Mouse (Mus musculus): ENCODE results near the gene Wfikkn2.

Wfikkn2 gene

GRCm38 (mm10) chr11:94265134-94265785 is 19.5 kb upstream of the Wfikkn2 start:
- in situ Hi-C loops (cut with MseI, MboI), result no loop called here

DNA sequence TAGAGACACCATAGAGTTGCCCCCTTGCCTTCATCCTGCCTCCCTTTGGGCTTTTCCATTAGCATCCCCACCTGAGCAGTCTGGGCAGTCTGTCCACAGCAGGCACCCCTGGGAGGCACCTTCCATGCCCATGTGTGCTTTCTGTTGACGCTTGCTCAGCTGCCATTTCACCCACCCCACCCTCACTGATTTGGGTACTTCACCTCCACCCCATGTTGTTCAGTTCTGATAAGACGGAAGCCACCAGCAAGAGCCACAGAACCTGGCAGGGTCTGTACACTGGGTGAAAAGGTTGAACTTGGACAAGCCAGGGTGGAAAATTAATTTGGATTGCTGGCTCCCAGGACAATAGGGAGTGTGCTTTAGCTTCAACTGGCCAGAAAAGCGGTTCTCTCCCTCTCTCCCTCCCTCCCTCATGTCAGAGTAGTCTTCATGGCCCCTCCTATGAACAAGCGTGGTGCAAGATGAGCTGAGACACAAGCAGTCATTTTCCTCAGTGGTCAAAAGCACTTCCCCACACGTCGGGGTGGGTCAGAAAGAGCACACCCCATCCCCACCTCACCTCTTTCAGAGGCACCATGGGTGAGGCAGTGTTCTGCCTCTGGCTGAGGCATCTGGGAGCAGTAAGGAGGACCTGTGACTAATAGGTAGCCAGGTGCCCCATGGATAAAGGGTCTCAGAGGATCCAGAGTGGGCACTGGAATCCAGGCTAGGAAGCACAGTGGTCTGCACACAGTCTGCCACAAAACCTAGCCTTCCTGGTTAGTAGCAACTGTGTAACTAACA is 16.0 kb upstream of the Wfikkn2 start:
- in situ Hi-C loops (cut with MseI, MboI), result no loop called here

DNA sequence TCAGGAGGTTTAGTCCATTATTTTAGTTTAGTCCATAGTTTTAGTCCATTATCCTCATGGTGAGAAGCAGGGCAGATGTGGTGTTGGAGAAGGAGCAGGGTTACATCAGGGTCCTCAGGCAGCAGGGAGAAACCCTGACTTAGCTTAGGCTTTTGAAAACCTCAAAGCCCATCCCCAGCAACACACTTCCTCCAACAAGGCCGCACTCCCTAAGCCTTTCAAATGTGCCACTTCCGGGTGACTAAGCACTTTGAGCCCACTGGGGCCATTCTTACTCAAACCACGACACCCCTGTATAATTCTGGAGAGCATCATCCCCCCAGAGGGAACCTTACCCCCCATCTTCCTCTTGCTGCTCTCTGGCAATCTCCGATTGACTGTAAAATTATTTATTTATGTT is 14.0 kb upstream of the Wfikkn2 start:
- in situ Hi-C loops (cut with MseI, MboI), result no loop called here

DNA sequence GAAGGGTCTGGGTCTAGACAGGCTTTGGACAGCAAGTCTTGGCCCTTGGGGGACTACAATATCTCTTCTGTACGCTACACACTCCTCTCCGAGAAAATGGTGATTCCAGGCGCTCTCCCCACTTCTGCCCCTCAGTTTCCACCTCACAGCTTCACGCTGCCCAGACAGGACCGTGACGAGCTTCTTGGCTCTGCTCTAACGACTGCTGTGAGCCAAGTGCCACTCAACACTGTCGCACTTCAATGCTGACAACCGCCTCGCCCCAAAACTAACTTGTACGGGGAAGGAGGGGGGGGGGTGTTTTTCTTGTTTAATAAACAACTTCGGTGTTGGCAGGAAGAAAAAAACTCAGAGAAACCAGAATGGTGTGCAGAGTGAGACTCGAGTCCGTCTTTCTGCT is 12.2 kb upstream of the Wfikkn2 start:
- in situ Hi-C loops (cut with MseI, MboI), result no loop called here

DNA sequence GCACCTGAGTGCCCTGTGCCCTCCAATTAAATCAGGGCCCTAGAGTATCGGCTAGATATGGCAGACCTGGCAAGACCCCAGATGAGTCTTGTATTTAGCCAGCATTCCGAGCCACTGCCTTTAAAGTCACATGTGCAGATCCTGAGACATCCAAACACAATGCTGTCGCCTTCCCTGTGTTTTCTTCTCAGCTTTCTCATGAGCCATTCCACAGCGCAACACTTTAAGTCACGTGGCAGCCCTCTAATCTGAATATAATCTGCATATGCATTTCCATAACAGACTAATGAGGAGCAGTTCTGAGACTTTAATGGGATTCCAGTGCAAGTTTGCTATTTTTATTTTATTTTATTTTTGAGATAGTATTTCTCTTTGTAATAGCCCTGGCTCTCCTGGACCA is 9.9 kb upstream of the Wfikkn2 start:
- in situ Hi-C loops (cut with MseI, MboI), result no loop called here

- in situ Hi-C loops (cut with MseI, MboI), result no loop called here
These were observed 7.9 kb upstream of the Wfikkn2 start for GRCm38 (mm10) chr11:94253691-94254090.

DNA sequence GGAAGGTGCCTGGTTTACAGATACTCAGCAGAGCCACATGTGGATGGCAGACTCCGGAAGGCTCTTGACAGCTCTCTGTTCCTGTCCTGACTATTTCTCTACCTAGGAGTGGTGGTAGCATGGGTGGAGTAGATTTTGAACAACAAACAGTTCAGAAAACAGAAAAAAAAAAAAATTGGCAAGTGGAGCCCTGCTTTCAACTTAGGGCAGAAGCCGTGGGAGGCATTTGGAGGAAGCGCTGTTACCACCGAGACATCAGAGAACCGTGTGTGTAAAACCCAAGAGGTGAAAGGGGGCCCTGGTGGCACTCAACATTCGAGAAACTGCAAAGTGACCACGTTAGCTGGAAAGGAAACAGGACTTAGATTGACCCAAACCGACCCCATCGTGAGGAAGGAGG is 7.4 kb upstream of the Wfikkn2 start:
- in situ Hi-C loops (cut with MseI, MboI), result no loop called here

- in situ Hi-C loops (cut with MseI, MboI), result no loop called here
These were observed 920 bp upstream of the Wfikkn2 start for GRCm38 (mm10) chr11:94246789-94247061.

- in situ Hi-C loops (cut with MseI, MboI), result no loop called here
These were observed 1.4 kb downstream of the Wfikkn2 start for GRCm38 (mm10) chr11:94244385-94244784.

DNA sequence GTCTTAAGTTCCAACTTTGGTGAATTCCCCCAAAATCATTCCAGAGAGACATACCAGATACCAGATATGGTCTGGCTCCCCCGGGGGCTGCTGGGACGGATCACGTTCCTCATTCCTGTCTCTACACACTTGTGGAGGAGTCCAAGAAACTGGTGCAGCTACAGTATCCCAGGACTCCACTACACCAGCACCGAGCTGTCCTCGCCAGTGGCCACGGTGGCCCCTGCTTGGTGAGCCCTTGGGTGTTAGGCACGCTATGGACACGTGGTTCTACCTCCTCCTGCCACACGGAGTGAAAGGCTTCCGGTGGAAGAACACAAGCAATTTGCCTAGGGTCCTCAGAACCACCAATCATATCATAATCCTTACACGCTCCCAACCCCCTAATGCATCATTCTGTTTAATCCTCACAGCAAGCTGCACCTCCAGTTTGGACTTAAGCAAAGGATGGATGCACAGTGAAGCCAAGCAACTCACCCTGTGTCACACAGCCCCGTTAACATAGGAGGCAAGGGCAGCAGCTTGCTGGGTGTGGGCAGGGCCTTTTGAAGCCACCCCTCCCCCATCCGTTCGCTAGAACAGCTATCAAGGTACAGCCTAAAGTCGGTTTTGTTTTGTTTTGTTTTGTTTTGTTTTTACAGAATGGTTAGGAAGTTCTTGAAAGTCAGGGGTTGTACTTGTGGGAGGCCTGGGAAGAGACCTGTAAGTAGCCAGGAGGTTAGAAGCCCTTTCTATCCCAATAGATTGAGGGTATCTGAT is 2.2 kb downstream of the Wfikkn2 start:
- in situ Hi-C loops (cut with MseI, MboI), result no loop called here

DNA sequence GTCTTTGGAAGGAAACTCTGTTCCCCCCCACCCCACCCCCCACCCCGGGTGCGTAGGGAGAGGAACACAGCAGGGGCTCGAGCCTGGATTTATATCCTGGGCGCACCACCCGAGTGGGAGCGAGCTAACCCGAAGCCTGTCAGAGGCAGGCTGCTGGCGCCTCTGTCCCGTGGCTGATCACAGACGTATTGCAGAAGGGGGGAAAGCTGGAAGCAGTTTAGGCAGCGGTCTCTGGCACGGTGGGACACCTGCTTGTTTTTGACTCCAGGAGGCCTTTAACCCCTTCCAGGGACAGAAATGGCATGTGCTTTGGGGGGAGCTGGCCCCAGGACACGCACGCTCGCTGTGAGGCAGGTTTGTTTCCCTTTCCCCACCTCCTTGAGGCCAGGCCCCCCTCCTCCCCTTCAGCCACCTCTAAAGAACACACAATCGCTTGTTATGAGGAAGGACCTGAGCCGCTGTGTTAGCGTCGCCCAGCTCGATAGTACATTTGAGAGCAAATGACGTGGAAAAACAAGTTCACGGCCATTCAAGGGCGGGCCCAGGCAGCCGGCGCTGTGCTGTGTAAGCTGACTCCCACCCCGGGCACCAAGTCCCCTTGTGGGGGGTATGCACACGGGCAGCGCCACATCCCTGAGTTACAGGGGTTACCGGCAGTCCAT is 2.9 kb downstream of the Wfikkn2 start:
- in situ Hi-C loops (cut with MseI, MboI), result no loop called here

DNA sequence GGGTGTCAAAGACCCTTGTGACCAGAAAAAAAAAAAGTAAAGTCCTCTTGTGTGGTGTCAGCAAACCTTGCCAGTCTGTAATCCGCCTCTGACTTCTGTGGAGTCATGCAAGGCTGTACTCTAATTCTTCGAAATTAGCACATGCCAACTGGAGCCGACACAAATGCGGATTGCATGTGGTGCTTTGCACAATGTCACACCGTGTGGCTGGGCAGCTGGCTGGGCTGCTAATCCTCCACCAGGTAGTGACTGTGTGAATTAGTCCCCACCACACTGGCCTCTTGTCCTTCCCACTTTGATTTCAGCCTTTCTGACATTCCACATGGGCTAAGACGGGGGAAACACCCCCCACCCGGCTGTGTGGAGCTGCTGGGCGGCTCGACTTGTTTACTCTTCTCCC is 6.1 kb downstream of the Wfikkn2 start:
- in situ Hi-C loops (cut with MseI, MboI), result loop anchor here (5.0 kb wide), 2 partner anchors 33 to 38 kb away; no protein-coding TSS in a partner anchor

- in situ Hi-C loops (cut with MseI, MboI), result loop anchor here (5.0 kb wide), 2 partner anchors 34 to 39 kb away; no protein-coding TSS in a partner anchor
These were observed 7.0 kb downstream of the Wfikkn2 start for GRCm38 (mm10) chr11:94238786-94239185.

GRCm38 (mm10) chr11:94236074-94236473 is 9.7 kb downstream of the Wfikkn2 start:
- in situ Hi-C loops (cut with MseI, MboI), result loop anchor here (5.0 kb wide), 2 partner anchors 36 to 41 kb away; no protein-coding TSS in a partner anchor

DNA sequence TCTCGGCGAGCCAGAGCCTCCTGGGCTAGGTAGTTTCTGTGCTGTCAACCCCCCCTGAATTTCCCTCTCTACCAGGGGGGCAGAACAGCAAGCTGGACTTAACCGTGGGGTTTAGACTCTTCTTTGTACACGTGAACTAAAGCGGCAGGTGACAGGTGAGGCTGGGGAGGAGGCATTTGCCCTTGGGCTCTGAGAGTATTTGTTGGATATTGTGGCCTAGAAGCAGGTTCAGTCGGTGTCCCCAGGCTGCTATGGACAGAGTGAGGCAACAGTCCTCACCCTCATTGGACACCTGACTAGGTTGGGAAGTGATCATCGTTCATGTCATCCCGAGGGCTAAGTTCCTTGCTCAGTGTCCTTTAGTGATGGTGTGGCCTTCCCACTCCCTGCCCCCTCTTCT is 10.9 kb downstream of the Wfikkn2 start:
- in situ Hi-C loops (cut with MseI, MboI), result loop anchor here (5.0 kb wide), 2 partner anchors 37 to 42 kb away; no protein-coding TSS in a partner anchor

GRCm38 (mm10) chr11:94234380-94234779 is 11.4 kb downstream of the Wfikkn2 start:
- in situ Hi-C loops (cut with MseI, MboI), result no loop called here

GRCm38 (mm10) chr11:94233405-94233804 is 12.4 kb downstream of the Wfikkn2 start:
- in situ Hi-C loops (cut with MseI, MboI), result no loop called here

DNA sequence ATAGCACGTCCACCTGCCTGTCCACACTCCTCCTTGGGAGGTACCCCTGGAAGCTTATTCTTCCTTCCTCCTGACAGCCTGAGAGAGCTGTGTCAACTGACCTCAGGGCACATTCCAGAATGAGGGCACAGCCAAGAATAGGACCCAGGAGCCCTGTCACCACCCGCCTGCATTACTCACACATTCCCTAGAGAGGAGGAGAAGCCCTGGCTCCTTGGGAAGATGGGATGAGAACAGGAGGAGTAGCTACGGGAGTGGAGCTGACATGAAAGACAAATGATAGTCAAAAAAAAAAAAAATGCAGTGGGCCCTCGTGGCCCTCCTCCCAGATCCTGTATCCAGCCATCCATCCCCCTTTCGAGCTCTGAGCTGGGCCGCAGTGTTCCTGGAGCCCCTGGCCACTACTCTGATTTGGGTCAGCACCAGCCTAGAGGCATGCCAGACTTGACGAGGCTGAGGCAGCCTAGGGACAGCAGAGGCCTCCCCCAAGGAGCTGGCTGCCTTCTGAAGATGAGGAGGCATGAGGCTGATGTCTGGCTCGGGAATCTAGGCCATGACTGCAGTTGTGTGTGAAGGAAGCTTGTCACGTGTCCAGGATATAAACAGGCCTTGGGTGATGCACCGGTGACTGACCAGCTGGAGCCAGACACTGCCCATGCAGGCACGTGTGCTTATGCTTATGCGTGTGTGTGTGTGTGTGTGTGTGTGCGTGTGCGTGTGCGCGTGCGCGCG is 13.8 kb downstream of the Wfikkn2 start:
- in situ Hi-C loops (cut with MseI, MboI), result no loop called here

DNA sequence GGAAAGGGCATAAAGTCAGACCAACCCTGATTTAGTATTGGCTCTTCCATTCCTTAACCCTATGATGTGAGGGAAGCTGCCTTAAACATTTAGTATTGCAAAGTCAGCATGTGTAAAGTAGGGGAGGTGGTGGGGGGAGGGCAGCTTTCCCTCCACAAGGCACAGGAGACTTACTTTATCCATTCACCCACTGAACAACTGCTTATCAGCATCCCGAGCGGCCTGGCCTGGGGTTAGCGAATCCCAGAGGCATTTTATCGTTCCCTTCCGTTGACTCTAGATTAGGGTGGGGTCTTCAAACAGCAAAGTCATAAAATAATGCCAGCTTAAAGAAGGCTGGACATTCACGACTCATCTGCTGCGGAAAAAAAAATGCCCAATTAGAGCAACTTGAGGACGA is 15.6 kb downstream of the Wfikkn2 start:
- in situ Hi-C loops (cut with MseI, MboI), result no loop called here

DNA sequence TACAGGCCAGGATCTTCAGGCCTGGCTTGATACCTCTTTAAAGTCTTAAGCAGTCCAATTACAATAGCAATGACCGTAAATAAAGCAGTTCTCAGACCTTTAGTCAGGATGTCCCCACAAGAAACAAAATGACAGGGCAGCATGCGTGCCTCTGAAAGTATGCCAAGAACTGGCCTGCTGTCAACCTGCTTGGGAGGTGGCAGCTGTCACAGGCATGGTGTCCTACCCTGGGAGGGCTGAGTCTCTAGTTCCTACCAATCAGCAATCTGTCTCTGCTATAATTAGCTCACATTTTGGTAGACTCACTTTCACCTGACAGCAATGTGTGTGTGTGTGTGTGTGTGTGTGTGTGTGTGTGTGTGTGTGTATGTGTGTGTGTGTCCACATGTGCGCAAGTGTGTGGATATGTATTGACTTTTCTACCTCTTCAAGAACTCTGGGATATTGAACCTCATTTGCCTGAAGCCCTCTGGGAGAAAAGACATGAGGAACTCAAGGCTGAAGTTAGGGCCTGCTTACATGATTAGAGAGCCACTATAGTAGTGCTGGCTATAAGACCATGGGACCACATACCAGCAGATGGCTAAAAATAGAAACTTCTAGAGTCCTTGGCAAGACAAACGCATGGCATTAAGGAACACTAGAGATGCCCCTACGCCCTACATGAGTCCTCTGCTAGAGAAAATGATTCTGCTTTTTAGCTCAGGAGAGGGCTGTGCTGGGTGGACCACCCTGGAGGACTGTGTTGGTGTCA is 16.4 kb downstream of the Wfikkn2 start:
- in situ Hi-C loops (cut with MseI, MboI), result no loop called here

DNA sequence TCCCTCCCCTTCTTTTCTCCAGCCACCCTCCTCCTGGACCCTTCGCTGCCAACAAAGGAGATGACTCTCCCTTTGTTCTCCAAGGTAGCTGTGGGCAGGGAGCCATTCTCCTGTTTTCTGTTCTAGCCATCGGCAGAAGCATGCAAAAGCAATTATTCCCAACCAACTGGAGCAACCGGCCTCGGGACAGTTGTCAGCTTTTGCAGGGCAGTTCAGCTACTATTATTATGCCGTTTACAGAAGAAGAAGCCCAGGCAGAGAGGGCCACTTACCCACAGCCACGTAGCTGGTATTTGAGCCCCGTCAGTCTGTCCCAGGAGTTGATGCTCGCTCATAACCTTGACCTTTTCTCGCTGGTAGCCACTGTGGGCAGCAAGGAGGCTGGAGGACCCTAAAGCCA is 17.4 kb downstream of the Wfikkn2 start:
- in situ Hi-C loops (cut with MseI, MboI), result no loop called here
